Comparison of ENCODE assay signal across 9 mouse cellular contexts in genomic region chr1:119082231-119082991, GRCm38 (mm10). TPM values are rescaled to one million over a fixed set of nuclear protein-coding genes. Genes with fewer than 3 reads are reported as not detected.
DNase-seq lines count a peak whose midpoint lies in the region; ATAC-seq and TF ChIP-seq lines count a peak whose summit lies in the region.
"Had no signal": no experiment of that assay in that cellular context is flagged by ENCODE, and none has a peak within 500 bp of the region (broad histone marks: within the 10 kb centered on the region; RNA-seq: fewer than 3 reads in every experiment).

No protein-coding gene starts in this region.

- no peak overlapping the region for H3K9ac ChIP-seq in liver, embryonic 12.5 days
- H3K9ac ChIP-seq in forebrain, embryonic 16.5 days (replicated peaks; ENCODE audit: low read depth, low read length) = no peak overlapping the region
- H3K9ac ChIP-seq in intestine, postnatal 0 days (ENCODE audit: low read depth, low read length) = no peak overlapping the region
- no peak overlapping the region for H3K9ac ChIP-seq in limb, embryonic 12.5 days (replicated peaks)
- H3K9ac ChIP-seq: embryonic facial prominence, embryonic 12.5 days had no signal

- no peak overlapping the region for H3K4me2 ChIP-seq in liver, embryonic 12.5 days
- no peak overlapping the region for H3K4me2 ChIP-seq in forebrain, embryonic 16.5 days (ENCODE audit: low read length)
- H3K4me2 ChIP-seq in intestine, postnatal 0 days (replicated peaks; ENCODE audit: low read depth) = no peak overlapping the region
- no peak overlapping the region for H3K4me2 ChIP-seq in limb, embryonic 12.5 days

- H3K4me3 ChIP-seq in liver, embryonic 12.5 days = no peak overlapping the region
- H3K4me3 ChIP-seq in forebrain, embryonic 16.5 days (replicated peaks; ENCODE audit: low read length) = no peak overlapping the region
- no peak overlapping the region for H3K4me3 ChIP-seq in intestine, postnatal 0 days (ENCODE audit: low read depth, low read length)
- no peak overlapping the region for H3K4me3 ChIP-seq in limb, embryonic 12.5 days (replicated peaks)
- H3K4me3 ChIP-seq: embryonic facial prominence, embryonic 12.5 days had no signal

- peak; percentile 57 for DNase-seq in liver
- DNase-seq in brain, adult 2 months (ENCODE audit: low read depth, low spot score) = peak; percentile 62
- peak; percentile 85 for DNase-seq in neural tube, embryonic 10.5 days (ENCODE audit: extremely low spot score, low spot score)
- DNase-seq in thymus, postnatal 4 days = peak; percentile 61

- WGBS in liver, embryonic 12.5 days (ENCODE audit: insufficient replicate concordance) = 34% methylated on average over 12 of the region's 12 CpGs
- 35% methylated on average over 12 of the region's 12 CpGs for WGBS in forebrain, embryonic 16.5 days
- 37% methylated on average over 12 of the region's 12 CpGs for WGBS in intestine, postnatal 0 days
- WGBS in limb, embryonic 12.5 days = 37% methylated on average over 12 of the region's 12 CpGs

- no peaks in the 10 kb centered on the region for H3K36me3 ChIP-seq in liver, embryonic 12.5 days
- H3K36me3 ChIP-seq in forebrain, embryonic 16.5 days (ENCODE audit: control insufficient read depth, insufficient read depth) = no peaks in the 10 kb centered on the region
- H3K36me3 ChIP-seq in intestine, postnatal 0 days (ENCODE audit: control insufficient read depth, insufficient read depth) = no peaks in the 10 kb centered on the region
- H3K36me3 ChIP-seq in limb, embryonic 12.5 days = no peaks in the 10 kb centered on the region
- H3K36me3 ChIP-seq: embryonic facial prominence, embryonic 12.5 days had no signal

- peak; percentile 91 for TF ChIP-seq CTCF in intestine, postnatal 0 days (IDR thresholded peaks at IDR 0.05; ENCODE audit: low read depth)

- H3K9me3 ChIP-seq in liver, embryonic 12.5 days (replicated peaks) = no peaks in the 10 kb centered on the region
- H3K9me3 ChIP-seq in forebrain, embryonic 16.5 days (ENCODE audit: control insufficient read depth, low read length) = no peaks in the 10 kb centered on the region
- H3K9me3 ChIP-seq in intestine, postnatal 0 days (ENCODE audit: control insufficient read depth) = no peaks in the 10 kb centered on the region
- no peaks in the 10 kb centered on the region for H3K9me3 ChIP-seq in limb, embryonic 12.5 days
- H3K9me3 ChIP-seq: embryonic facial prominence, embryonic 12.5 days had no signal

- peaks cover 8% of the 10 kb centered on the region for H3K4me1 ChIP-seq in liver, embryonic 12.5 days
- no peaks in the 10 kb centered on the region; the same call in 1 of the 2 replicates for H3K4me1 ChIP-seq in forebrain, embryonic 16.5 days (replicated peaks; ENCODE audit: control insufficient read depth, insufficient read depth, low read length)
- no peaks in the 10 kb centered on the region for H3K4me1 ChIP-seq in intestine, postnatal 0 days (replicated peaks; ENCODE audit: control insufficient read depth, insufficient read depth, low read length)
- peaks cover 11% of the 10 kb centered on the region; the same call in 1 of the 2 replicates for H3K4me1 ChIP-seq in limb, embryonic 12.5 days (replicated peaks)

- H3K27ac ChIP-seq in liver, embryonic 12.5 days = no peak overlapping the region
- H3K27ac ChIP-seq in forebrain, embryonic 16.5 days (ENCODE audit: low read length) = no peak overlapping the region
- no peak overlapping the region for H3K27ac ChIP-seq in intestine, postnatal 0 days (ENCODE audit: low read depth, low read length)
- no peak overlapping the region for H3K27ac ChIP-seq in limb, embryonic 12.5 days
- H3K27ac ChIP-seq: embryonic facial prominence, embryonic 12.5 days had no signal

- ATAC-seq in liver, embryonic 12.5 days = no peak
- peak; percentile 62 for ATAC-seq in forebrain, embryonic 16.5 days
- ATAC-seq in intestine, postnatal 0 days = no peak
- 0 out of 2 replicates have a peak, but pooled peaks have one; percentile 40 for ATAC-seq in limb, embryonic 12.5 days (ENCODE audit: insufficient number of reproducible peaks, insufficient read depth, low FRiP score, low TSS enrichment, low read depth)

- peaks cover 19% of the 10 kb centered on the region for H3K27me3 ChIP-seq in liver, embryonic 12.5 days (replicated peaks)
- no peaks in the 10 kb centered on the region for H3K27me3 ChIP-seq in forebrain, embryonic 16.5 days (replicated peaks; ENCODE audit: control insufficient read depth, insufficient read depth, low read length)
- no peaks in the 10 kb centered on the region; the same call in 1 of the 2 replicates for H3K27me3 ChIP-seq in intestine, postnatal 0 days (replicated peaks; ENCODE audit: control insufficient read depth, insufficient read depth, low read length)
- H3K27me3 ChIP-seq in limb, embryonic 12.5 days = peaks cover 13% of the 10 kb centered on the region

RNA-seq across cellular contexts. Expression of gene Gli2, which starts 29.0 kb away (rescaled TPM):
- 0.87 and 1.1 TPM in 2 replicates for polyA plus RNA-seq in liver, embryonic 12.5 days (2016; fragmentation: Nextera tagmentation; extraction: Ambion mirVana)
- 4.0 and 4.3 TPM in 2 replicates for polyA plus RNA-seq in forebrain, embryonic 16.5 days (2015; fragmentation: Nextera tagmentation; extraction: Ambion mirVana)
- polyA plus RNA-seq in intestine, postnatal 0 days (2015; fragmentation: Nextera tagmentation; extraction: Ambion mirVana) = 2.1 and 3.8 TPM in 2 replicates
- polyA plus RNA-seq in limb, embryonic 12.5 days (2016; fragmentation: Nextera tagmentation; extraction: Ambion mirVana) = 14.2 and 18.2 TPM in 2 replicates

Comparison
In these comparisons a context has a peak if more than half of its experiments do, and no peak if none do; other contexts are left out.
1. ATAC-seq: peak in forebrain, embryonic 16.5 days (single experiment) and limb, embryonic 12.5 days (single experiment); none in liver, embryonic 12.5 days (single experiment) and intestine, postnatal 0 days (single experiment).
2. Peak in every context shown above with its lines, with median percentiles within 50 percentile points of each other: DNase-seq.